8 mouse cellular contexts compared by ENCODE assay signal in genomic region chr3:117438473-117439114, GRCm38 (mm10).
DNase-seq lines count a peak whose midpoint lies in the region; ATAC-seq lines count a peak whose summit lies in the region.

No protein-coding gene starts in this region.

- H3K36me3 ChIP-seq in embryonic facial prominence, embryonic 10.5 days (replicated peaks): no peaks in the 10 kb centered on the region
- no peaks in the 10 kb centered on the region for H3K36me3 ChIP-seq in limb, embryonic 10.5 days
- no peaks in the 10 kb centered on the region for H3K36me3 ChIP-seq in midbrain, embryonic 16.5 days (ENCODE audit: control insufficient read depth, insufficient read depth, low read length)

- peak; percentile 99 for ATAC-seq in granulocyte monocyte progenitor cell, adult 5-6 weeks (replicated peaks; ENCODE audit: poor library complexity, severe bottlenecking)
- ATAC-seq in midbrain, embryonic 16.5 days: peak; percentile 94

- no peaks in the 10 kb centered on the region for H3K27me3 ChIP-seq in embryonic facial prominence, embryonic 10.5 days (replicated peaks; ENCODE audit: low read depth, poor library complexity, severe bottlenecking)
- no peaks in the 10 kb centered on the region for H3K27me3 ChIP-seq in limb, embryonic 10.5 days (ENCODE audit: low read depth, poor library complexity, severe bottlenecking)
- no peaks in the 10 kb centered on the region for H3K27me3 ChIP-seq in midbrain, embryonic 16.5 days (ENCODE audit: control insufficient read depth, insufficient read depth, low read depth, low read length)

- peak; percentile 66 for DNase-seq in 416B (ENCODE audit: low read depth)
- peak; percentile 71 for DNase-seq in adrenal gland, postnatal 25 days
- peak; percentile 77 for DNase-seq in embryonic facial prominence, embryonic 10.5 days (ENCODE audit: low spot score)
- peak; percentile 65 for DNase-seq in kidney, adult 9 months
- peak; percentile 76 for DNase-seq in limb, embryonic 10.5 days (ENCODE audit: low spot score)
- DNase-seq in telencephalon, adult 2 months (ENCODE audit: low read depth, low spot score): peak; percentile 58

- H3K27ac ChIP-seq in embryonic facial prominence, embryonic 10.5 days (replicated peaks): no peak overlapping the region
- no peak overlapping the region for H3K27ac ChIP-seq in limb, embryonic 10.5 days
- peak overlapping the region; percentile 55; the same call in 1 of the 2 replicates for H3K27ac ChIP-seq in midbrain, embryonic 16.5 days (ENCODE audit: low read length)

- H3K9me3 ChIP-seq in embryonic facial prominence, embryonic 10.5 days: no peaks in the 10 kb centered on the region
- no peaks in the 10 kb centered on the region for H3K9me3 ChIP-seq in limb, embryonic 10.5 days (replicated peaks)
- no peaks in the 10 kb centered on the region for H3K9me3 ChIP-seq in midbrain, embryonic 16.5 days (replicated peaks; ENCODE audit: control insufficient read depth, low read length, poor library complexity, severe bottlenecking)

- H3K4me3 ChIP-seq in embryonic facial prominence, embryonic 10.5 days: no peak overlapping the region
- H3K4me3 ChIP-seq in limb, embryonic 10.5 days: no peak overlapping the region
- H3K4me3 ChIP-seq in midbrain, embryonic 16.5 days (ENCODE audit: low read depth, low read length): no peak overlapping the region

- no peaks in the 10 kb centered on the region for H3K4me1 ChIP-seq in embryonic facial prominence, embryonic 10.5 days
- H3K4me1 ChIP-seq in limb, embryonic 10.5 days: no peaks in the 10 kb centered on the region
- H3K4me1 ChIP-seq in midbrain, embryonic 16.5 days (ENCODE audit: control insufficient read depth, insufficient read depth, low read length): 0 out of 2 replicates have a peak, but pooled peaks cover 2% of the 10 kb centered on the region

- H3K9ac ChIP-seq in midbrain, embryonic 16.5 days (ENCODE audit: low read depth, low read length): no peak overlapping the region

- H3K4me2 ChIP-seq in midbrain, embryonic 16.5 days (ENCODE audit: low read length): no peak overlapping the region

- WGBS in embryonic facial prominence, embryonic 10.5 days: 21% methylated on average over 11 of the region's 11 CpGs
- 25% methylated on average over 11 of the region's 11 CpGs for WGBS in limb, embryonic 10.5 days
- WGBS in midbrain, embryonic 16.5 days: 11% methylated on average over 11 of the region's 11 CpGs
